Mouse (Mus musculus) kidney, adult 2 months (tissue): Measurements from ENCODE around the gene Ube2g2. TPM values are rescaled to one million over a fixed set of nuclear protein-coding genes. Genes with fewer than 3 reads are reported as not detected.
A peak's percentile ranks its signal among the peaks of the same experiment; 100 is the strongest.

Experiments
- DNase-seq: peaks from one replicate; pipeline ENCODE4 v3.0.0; 2021
- H3K27ac ChIP-seq: fragments of 200-500 bp; 2 replicates; pipeline ENCODE4 v1.5.1; 2012; ENCODE audit warnings: low read depth, low read length, control low read depth, inconsistent platforms; ENCODE audit not compliant: insufficient read depth
- H3K27me3 ChIP-seq: fragments of 200-500 bp; replicated peaks from 2 replicates; pipeline ENCODE4 v1.6.1; 2012; ENCODE audit warnings: mild to moderate bottlenecking, moderate library complexity, low read length, inconsistent platforms; ENCODE audit not compliant: control insufficient read depth, insufficient read depth
- H3K36me3 ChIP-seq: fragments of 200-500 bp; 2 replicates; pipeline ENCODE4 v1.6.1; 2012; ENCODE audit warnings: mild to moderate bottlenecking, moderate library complexity, low read length, inconsistent platforms; ENCODE audit not compliant: control insufficient read depth, insufficient read depth
- H3K4me1 ChIP-seq: fragments of 200-500 bp; 2 replicates; pipeline ENCODE4 v1.6.1; 2011; ENCODE audit warnings: low read length; ENCODE audit not compliant: control insufficient read depth, insufficient read depth
- H3K4me3 ChIP-seq: fragments of 200-500 bp; 2 replicates; pipeline ENCODE4 v1.5.1; 2011; ENCODE audit warnings: mild to moderate bottlenecking, low read depth, low read length, control low read depth; ENCODE audit not compliant: insufficient read depth
- CTCF ChIP-seq: fragments of 200-500 bp; conservative IDR thresholded peaks from 2 replicates; pipeline ENCODE4 v1.5.1; 2011; ENCODE audit warnings: low read depth, mild to moderate bottlenecking, control low read depth, low read length, moderate library complexity, mixed read lengths; ENCODE audit not compliant: insufficient read depth, insufficient read length
- POLR2A ChIP-seq: fragments of 200-500 bp; IDR thresholded peaks from one replicate; pipeline ENCODE4 v1.6.1; 2011; ENCODE audit warnings: low read depth, low read length, control low read depth
- WGBS: fragments of 180-500 bp; shearing (Covaris S2); methylation state at CpG from one replicate; pipeline ENCODE4 v1.1.7; 2018; 5-methylcytosine and 5-hydroxymethylcytosine counted together
- polyA plus RNA-seq: library from polyadenylated mRNA; depleted of rRNA; stranded (reverse); fragments of >200 nt; gene quantifications from 2 replicates; pipeline ENCODE4 v1.2.3, GENCODE M21; 2012; rRNA removed

Ube2g2 gene
- polyA plus RNA-seq, result 29.9 and 33.8 TPM in 2 replicates

DNA sequence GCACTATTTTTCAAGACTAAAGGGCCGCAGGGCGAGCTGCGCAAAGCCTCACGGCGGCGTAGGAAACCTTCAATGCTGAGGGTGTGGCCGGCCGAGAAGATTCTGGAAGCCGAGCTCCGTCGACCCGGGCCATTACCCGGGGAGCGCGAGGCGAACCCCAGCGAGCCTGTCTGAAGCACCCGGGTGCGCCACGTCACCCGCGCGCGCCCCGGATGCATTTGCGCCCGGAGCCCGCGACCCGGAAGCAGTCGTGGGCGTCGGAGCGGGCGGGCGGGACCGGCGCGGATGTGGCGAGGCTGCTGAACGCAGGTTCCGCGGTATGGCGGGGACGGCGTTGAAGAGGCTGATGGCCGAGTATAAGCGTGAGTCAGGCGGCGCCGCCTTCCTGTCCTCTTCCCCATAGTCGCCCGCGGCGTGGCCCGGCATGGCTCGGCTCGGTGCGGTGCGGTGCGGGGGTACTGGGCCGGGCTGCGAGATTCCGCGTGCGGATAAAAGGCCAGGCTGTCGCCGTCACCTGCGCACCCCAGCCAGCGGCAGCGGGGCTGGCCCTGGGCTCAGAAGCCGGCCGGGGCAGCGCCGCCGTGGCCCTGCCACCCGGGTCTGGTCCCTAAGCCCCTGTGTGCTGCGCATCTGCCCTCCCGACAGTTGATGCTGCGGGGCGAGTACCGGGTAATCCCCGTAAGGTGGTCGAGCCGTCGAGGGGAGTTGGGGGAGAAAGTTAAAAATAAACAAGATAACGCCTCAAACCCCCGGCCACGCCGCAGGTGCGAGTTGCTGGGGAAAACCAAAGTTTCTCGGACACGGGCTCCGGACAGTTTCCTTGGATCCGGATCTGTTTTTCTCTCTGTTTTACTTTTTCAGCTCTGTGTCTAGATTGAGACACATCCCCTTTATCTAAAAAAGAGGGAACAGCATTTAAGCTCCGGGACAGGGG is at the start of gene Ube2g2:
Gene Ube2g2 (plus strand): TSS at position 221 of the 934 bp plus-strand sequence.
- peak within 1 kb of the TSS; percentile 96 for H3K4me3 ChIP-seq
- DNase-seq, result peak; percentile 96
- H3K27me3 ChIP-seq, result no peaks in the 10 kb centered on the region
- TF ChIP-seq POLR2A, result peak; percentile 23
- no peak for TF ChIP-seq CTCF
- no peaks in the 10 kb centered on the region for H3K36me3 ChIP-seq
- peak within 1 kb of the TSS; percentile 93 for H3K27ac ChIP-seq
- WGBS, result under 1% methylated on average over 96 of the region's 96 CpGs
- peaks cover 31% of the 10 kb centered on the region for H3K4me1 ChIP-seq

DNA sequence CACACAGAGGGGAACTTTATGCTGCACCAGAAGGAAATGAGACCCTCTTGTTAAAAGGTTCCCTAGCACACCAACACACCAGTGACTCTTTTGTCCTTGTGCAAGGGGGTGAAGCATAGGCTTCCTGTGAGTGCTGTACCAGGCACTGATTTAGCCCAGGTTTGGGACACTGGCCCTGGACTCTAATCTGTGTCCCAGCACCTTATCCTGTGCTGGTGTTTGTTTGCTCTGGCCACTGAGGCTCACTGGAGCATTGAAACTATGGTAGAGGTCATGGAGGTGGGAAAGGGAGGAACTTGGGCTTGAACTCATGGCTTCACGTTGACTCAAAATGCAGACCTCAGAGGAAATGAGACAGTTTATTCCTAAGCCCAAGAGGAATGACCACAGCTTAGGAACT is 48.9 kb upstream of the Ube2g2 start:
- TF ChIP-seq CTCF (no peak), POLR2A (no peak)
- Histone ChIP-seq H3K4me1 (peaks cover 16% of the 10 kb centered on the region), H3K4me3 (no peak overlapping the region), H3K36me3 (no peaks in the 10 kb centered on the region), H3K27me3 (no peaks in the 10 kb centered on the region), H3K27ac (no peak overlapping the region)
- WGBS, result 40% methylated on average over 1 of the region's 1 CpGs
- peak; percentile 32 for DNase-seq

DNA sequence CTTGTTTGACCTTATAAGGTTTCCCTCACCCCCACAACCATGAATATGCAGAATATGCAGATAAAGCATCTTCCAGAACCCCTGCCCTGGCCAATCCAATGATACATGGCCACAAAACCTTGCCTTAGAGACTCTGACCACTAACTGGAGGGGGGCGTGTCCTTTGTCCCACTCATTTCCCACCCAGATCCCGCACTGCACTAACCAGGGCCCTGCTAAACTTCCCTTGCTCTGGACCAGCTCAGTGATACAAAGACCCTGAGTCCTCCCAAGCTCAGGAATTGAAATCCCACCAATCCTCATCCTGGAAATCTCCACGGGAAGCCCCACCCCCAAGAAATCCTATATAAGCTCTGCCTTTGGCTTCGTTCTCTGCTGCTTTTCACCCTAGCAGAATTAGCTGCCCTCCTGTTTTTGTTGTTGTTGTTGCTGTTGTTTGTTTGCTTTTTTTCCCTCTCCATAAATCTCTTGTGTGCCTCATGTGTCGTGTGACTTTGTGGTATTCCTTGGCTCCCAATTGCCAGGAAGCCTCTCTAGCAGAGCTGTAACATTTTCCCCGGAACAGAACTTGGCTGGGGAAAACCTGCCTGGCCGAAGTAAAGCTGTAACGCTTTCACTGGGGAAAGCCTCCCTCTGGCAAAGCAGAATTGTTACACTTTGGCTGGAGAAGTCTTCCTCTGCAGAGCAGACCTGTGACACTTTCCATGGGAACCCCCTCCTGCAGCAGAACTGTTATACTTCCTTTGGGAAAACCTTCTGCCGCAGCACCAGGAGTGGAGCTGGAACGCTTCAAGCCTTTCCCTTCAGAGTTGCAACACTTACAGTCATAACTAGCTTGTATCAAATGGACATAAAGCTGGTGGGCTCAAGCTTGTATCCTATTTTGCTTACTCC is 41.8 kb upstream of the Ube2g2 start:
- DNase-seq, result no peak
- Histone ChIP-seq H3K4me3 (no peak overlapping the region), H3K27me3 (no peaks in the 10 kb centered on the region), H3K4me1 (peaks cover 6% of the 10 kb centered on the region; the same call in 1 of the 2 replicates), H3K27ac (no peak overlapping the region), H3K36me3 (no peaks in the 10 kb centered on the region)
- WGBS, result 60% methylated on average over 10 of the region's 10 CpGs
- TF ChIP-seq POLR2A (no peak), CTCF (no peak)

DNA sequence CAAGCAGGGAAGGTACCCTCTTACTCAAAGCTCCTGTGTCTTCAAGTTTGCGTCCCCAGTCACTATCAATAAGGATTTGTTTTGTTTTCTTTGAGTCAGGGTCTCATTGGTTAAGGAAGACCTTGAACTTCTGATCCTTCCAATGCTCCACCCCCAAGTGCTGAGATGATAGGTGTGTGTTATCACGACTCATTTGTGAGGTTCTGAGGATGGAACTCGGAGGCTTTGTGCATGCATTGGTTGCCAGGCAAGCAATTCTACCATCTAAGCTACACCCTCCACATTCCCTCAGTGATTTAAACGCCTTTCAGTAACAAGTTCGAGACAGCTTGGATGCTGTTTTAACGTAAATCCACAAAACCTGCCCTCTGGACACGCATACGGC is 41.1 kb upstream of the Ube2g2 start:
- H3K27ac ChIP-seq, result peak overlapping the region; percentile 61
- no peaks in the 10 kb centered on the region for H3K36me3 ChIP-seq
- TF ChIP-seq POLR2A (no peak), CTCF (no peak)
- WGBS, result 7% methylated on average over 8 of the region's 8 CpGs
- H3K4me1 ChIP-seq, result peaks cover 12% of the 10 kb centered on the region; the same call in 1 of the 2 replicates
- peak overlapping the region; percentile 42; the same call in 1 of the 2 replicates for H3K4me3 ChIP-seq
- H3K27me3 ChIP-seq, result no peaks in the 10 kb centered on the region
- no peak for DNase-seq

DNA sequence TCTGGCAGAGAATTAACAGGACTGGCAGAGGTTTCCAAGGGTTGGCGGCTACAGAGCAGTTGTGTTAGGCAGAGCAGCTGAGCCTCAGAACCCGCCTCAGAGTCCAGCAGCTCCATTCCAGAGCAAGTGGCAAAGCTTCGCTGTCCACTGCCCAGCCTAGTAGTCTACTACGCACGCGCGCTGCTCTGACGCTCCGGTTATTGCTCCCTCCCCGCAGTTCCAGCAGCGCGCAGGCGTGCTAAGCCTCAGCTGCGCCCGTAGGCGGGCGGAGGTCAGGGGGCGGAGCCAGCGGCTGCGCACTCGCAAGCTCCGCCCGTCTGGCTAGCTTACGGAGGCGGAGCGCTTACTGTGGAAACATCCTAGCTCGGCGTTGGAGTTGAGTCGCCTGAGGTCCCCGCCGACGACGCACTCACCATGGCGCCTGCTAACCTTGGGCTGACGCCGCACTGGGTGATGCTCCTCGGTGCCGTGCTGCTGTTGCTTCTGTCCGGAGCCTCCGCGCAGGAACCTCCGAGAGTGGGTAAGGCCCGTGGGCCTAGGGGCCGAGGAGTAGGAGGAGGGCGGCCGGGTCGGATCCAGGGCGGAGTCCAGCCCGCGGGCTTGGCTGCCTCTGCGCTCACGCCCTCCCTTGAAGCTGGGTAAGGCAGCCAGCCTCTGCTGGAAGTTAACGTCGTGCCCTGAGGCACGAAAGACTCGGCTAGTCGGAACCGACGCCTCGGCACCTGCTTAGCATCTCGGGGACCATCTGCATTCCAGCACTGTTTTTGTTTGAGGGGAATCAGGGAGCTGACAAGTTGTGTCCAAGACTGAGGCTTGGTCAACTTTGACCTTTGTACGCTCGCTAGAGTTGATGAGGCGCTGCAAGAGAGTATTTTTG is 40.4 kb upstream of the Ube2g2 start, which contains the start of gene Pttg1ip:
Gene Pttg1ip (plus strand): TSS at position 313 of the 877 bp plus-strand sequence.
- H3K4me3 ChIP-seq, result peak within 1 kb of the TSS; percentile 81
- no peaks in the 10 kb centered on the region for H3K36me3 ChIP-seq
- TF ChIP-seq POLR2A, result peak; percentile 91
- no peak for TF ChIP-seq CTCF
- under 1% methylated on average over 64 of the region's 64 CpGs for WGBS
- DNase-seq, result peak; percentile 98
- H3K27me3 ChIP-seq, result no peaks in the 10 kb centered on the region
- peak within 1 kb of the TSS; percentile 95 for H3K27ac ChIP-seq
- H3K4me1 ChIP-seq, result peaks cover 18% of the 10 kb centered on the region

DNA sequence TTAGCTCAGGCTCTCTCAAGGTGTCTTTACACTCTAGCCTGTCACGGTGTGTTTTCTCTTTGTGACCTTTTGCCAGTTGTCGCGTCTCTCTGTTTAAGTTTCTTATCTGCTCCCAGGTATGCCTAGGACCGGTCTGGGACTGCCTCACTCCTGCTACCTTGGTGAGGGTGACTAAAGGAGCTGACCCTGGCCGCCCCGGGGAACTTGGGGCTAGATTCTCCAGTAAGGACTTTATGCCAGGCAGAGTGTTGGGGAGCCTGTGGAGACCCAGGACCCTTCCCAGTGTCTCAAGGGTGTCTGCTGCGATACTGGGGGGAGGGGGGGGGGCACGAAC is 39.8 kb upstream of the Ube2g2 start:
- 5% methylated on average over 8 of the region's 8 CpGs for WGBS
- peak overlapping the region; percentile 95 for H3K27ac ChIP-seq
- TF ChIP-seq CTCF, result no peak
- no peak for TF ChIP-seq POLR2A

More for the DNA sequence above, 39.8 kb upstream of the Ube2g2 start:
- H3K27me3 ChIP-seq, result no peaks in the 10 kb centered on the region
- no peak for DNase-seq
- peaks cover 24% of the 10 kb centered on the region for H3K4me1 ChIP-seq
- peak overlapping the region; percentile 81 for H3K4me3 ChIP-seq
- H3K36me3 ChIP-seq, result no peaks in the 10 kb centered on the region
